Mouse (Mus musculus): ENCODE data around the gene Rcc2.

The Rcc2 gene

GRCm38 (mm10) chr4:140709617-140710016, 9.3 kb downstream of the Rcc2 start:
- DNase-seq (ENCODE audit: low spot score), result no peak

- no peak for DNase-seq (ENCODE audit: low spot score)
Measured at GRCm38 (mm10) chr4:140710781-140711180, 10.4 kb downstream of the Rcc2 start.

GRCm38 (mm10) chr4:140711360-140711759, 11.0 kb downstream of the Rcc2 start:
- DNase-seq (ENCODE audit: low spot score), result no peak

- DNase-seq (ENCODE audit: low spot score), result peak; percentile 99
Measured at GRCm38 (mm10) chr4:140713480-140714365, 13.4 kb downstream of the Rcc2 start.

GRCm38 (mm10) chr4:140714586-140714985, 14.2 kb downstream of the Rcc2 start:
- DNase-seq (ENCODE audit: low spot score), result no peak

GRCm38 (mm10) chr4:140716994-140717393, 16.7 kb downstream of the Rcc2 start:
- no peak for DNase-seq (ENCODE audit: low spot score)

- no peak for DNase-seq (ENCODE audit: low spot score)
Measured at GRCm38 (mm10) chr4:140718436-140718835, 18.1 kb downstream of the Rcc2 start.

GRCm38 (mm10) chr4:140720091-140720490, 19.8 kb downstream of the Rcc2 start:
- no peak for DNase-seq (ENCODE audit: low spot score)

- DNase-seq (ENCODE audit: low spot score), result no peak
Measured at GRCm38 (mm10) chr4:140721968-140722490, 21.7 kb downstream of the Rcc2 start.

GRCm38 (mm10) chr4:140722710-140723109, 22.4 kb downstream of the Rcc2 start:
- DNase-seq (ENCODE audit: low spot score), result no peak

GRCm38 (mm10) chr4:140723192-140723591, 22.9 kb downstream of the Rcc2 start:
- no peak for DNase-seq (ENCODE audit: low spot score)

- no peak for DNase-seq (ENCODE audit: low spot score)
Measured at GRCm38 (mm10) chr4:140723801-140724200, 23.5 kb downstream of the Rcc2 start.

GRCm38 (mm10) chr4:140724739-140725138, 24.4 kb downstream of the Rcc2 start:
- peak; percentile 46 for DNase-seq (ENCODE audit: low spot score)

GRCm38 (mm10) chr4:140726907-140727306, 26.6 kb downstream of the Rcc2 start:
- no peak for DNase-seq (ENCODE audit: low spot score)

GRCm38 (mm10) chr4:140731654-140732053, 31.3 kb downstream of the Rcc2 start:
- DNase-seq (ENCODE audit: low spot score), result no peak

GRCm38 (mm10) chr4:140732871-140733270, 32.5 kb downstream of the Rcc2 start:
- no peak for DNase-seq (ENCODE audit: low spot score)

GRCm38 (mm10) chr4:140740655-140741054, 40.3 kb downstream of the Rcc2 start:
- no peak for DNase-seq (ENCODE audit: low spot score)

GRCm38 (mm10) chr4:140741401-140741800, 41.1 kb downstream of the Rcc2 start:
- no peak for DNase-seq (ENCODE audit: low spot score)

GRCm38 (mm10) chr4:140742543-140742942, 42.2 kb downstream of the Rcc2 start, which contains the start of gene Padi6:
TSS of gene Padi6 (minus strand) at chr4:140742643.
- DNase-seq (ENCODE audit: low spot score), result no peak

- no peak for DNase-seq (ENCODE audit: low spot score)
Measured at GRCm38 (mm10) chr4:140743086-140743485, 42.7 kb downstream of the Rcc2 start.

- peak; percentile 59 for DNase-seq (ENCODE audit: low spot score)
Measured at GRCm38 (mm10) chr4:140744654-140745053, 44.3 kb downstream of the Rcc2 start.

- no peak for DNase-seq (ENCODE audit: low spot score)
Measured at GRCm38 (mm10) chr4:140747978-140748377, 47.6 kb downstream of the Rcc2 start.

- no peak for DNase-seq (ENCODE audit: low spot score)
Measured at GRCm38 (mm10) chr4:140750328-140750727, 50.0 kb downstream of the Rcc2 start.

GRCm38 (mm10) chr4:140753366-140753765, 53.0 kb downstream of the Rcc2 start:
- no peak for DNase-seq (ENCODE audit: low spot score)
